ENCODE assay signal across 29 mouse cellular contexts in the genomic region with DNA sequence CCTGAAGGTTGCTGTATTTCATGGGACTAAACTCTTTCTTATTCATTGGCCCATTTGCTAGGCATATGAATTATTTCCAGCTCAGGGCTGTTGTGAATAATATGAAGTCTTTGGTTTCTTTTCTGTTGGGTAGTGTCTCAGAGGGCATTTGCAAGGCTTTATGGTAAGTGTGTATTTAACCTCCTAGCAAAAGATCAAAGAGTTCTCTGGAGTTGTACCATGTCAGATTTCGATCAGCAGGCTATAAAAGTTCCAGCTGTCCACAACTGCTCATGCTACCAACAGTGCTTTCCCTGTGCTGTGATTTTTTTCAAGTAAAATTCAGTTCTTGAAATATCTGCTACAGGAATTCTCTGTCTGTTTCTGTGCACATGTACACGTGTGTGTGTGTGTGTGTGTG.
DNase-seq lines count a peak whose midpoint lies in the region; ATAC-seq lines count a peak whose summit lies in the region.
"Had no signal": no experiment of that assay in that cellular context is flagged by ENCODE, and none has a peak within 500 bp of the region (broad histone marks: within the 10 kb centered on the region; RNA-seq: fewer than 3 reads in every experiment).

No protein-coding gene starts in this region.

- H3K9ac ChIP-seq in kidney, embryonic 16.5 days (replicated peaks; ENCODE audit: low read length) = no peak overlapping the region
- H3K9ac ChIP-seq in limb, embryonic 11.5 days (ENCODE audit: low read length) = no peak overlapping the region
- no peak overlapping the region for H3K9ac ChIP-seq in limb, embryonic 13.5 days
- H3K9ac ChIP-seq: embryonic facial prominence, embryonic 13.5 days; forebrain, embryonic 13.5 days; heart, embryonic 12.5 days; heart, embryonic 15.5 days; hindbrain, embryonic 14.5 days had no signal

- 0 out of 2 replicates have a peak, but pooled peaks cover 14% of the 10 kb centered on the region for H3K4me1 ChIP-seq in kidney, embryonic 16.5 days (ENCODE audit: insufficient read depth, low read length)
- no peaks in the 10 kb centered on the region for H3K4me1 ChIP-seq in limb, embryonic 11.5 days (ENCODE audit: control insufficient read depth, insufficient read depth, low read length)
- no peaks in the 10 kb centered on the region for H3K4me1 ChIP-seq in limb, embryonic 10.5 days
- H3K4me1 ChIP-seq in limb, embryonic 13.5 days = 0 out of 2 replicates have a peak, but pooled peaks cover 6% of the 10 kb centered on the region
- H3K4me1 ChIP-seq: embryonic facial prominence, embryonic 10.5 days; embryonic facial prominence, embryonic 13.5 days; heart, embryonic 12.5 days; heart, embryonic 15.5 days; hindbrain, embryonic 10.5 days had no signal

- no peak overlapping the region for H3K4me3 ChIP-seq in kidney, embryonic 16.5 days (ENCODE audit: low read length)
- no peak overlapping the region for H3K4me3 ChIP-seq in limb, embryonic 11.5 days (ENCODE audit: low read depth, low read length)
- no peak overlapping the region for H3K4me3 ChIP-seq in limb, embryonic 10.5 days
- H3K4me3 ChIP-seq in limb, embryonic 13.5 days = no peak overlapping the region
- H3K4me3 ChIP-seq: embryonic facial prominence, embryonic 10.5 days; embryonic facial prominence, embryonic 13.5 days; erythroblast, embryonic 14.5 days; forebrain, embryonic 13.5 days; heart, embryonic 12.5 days; heart, embryonic 15.5 days; hindbrain, embryonic 10.5 days had no signal

- no peaks in the 10 kb centered on the region for H3K9me3 ChIP-seq in kidney, embryonic 16.5 days (ENCODE audit: low read length)
- H3K9me3 ChIP-seq in limb, embryonic 11.5 days (ENCODE audit: control insufficient read depth, low read length) = no peaks in the 10 kb centered on the region
- no peaks in the 10 kb centered on the region for H3K9me3 ChIP-seq in limb, embryonic 10.5 days (replicated peaks)
- no peaks in the 10 kb centered on the region for H3K9me3 ChIP-seq in limb, embryonic 13.5 days
- H3K9me3 ChIP-seq: embryonic facial prominence, embryonic 10.5 days; embryonic facial prominence, embryonic 13.5 days; forebrain, embryonic 13.5 days; heart, embryonic 12.5 days; heart, embryonic 15.5 days; hindbrain, embryonic 10.5 days had no signal

- 33% methylated on average over 2 of the region's 2 CpGs for WGBS in kidney, embryonic 16.5 days
- 30% methylated on average over 2 of the region's 2 CpGs for WGBS in limb, embryonic 11.5 days
- WGBS in limb, embryonic 10.5 days = 50% methylated on average over 2 of the region's 2 CpGs
- WGBS in limb, embryonic 13.5 days = 24% methylated on average over 2 of the region's 2 CpGs

- ATAC-seq in kidney, embryonic 16.5 days (ENCODE audit: low FRiP score, low TSS enrichment) = peak; percentile 65; the same call in 1 of the 2 replicates
- no peak for ATAC-seq in limb, embryonic 11.5 days (ENCODE audit: insufficient number of reproducible peaks, low FRiP score, low TSS enrichment, low read depth)
- ATAC-seq in limb, embryonic 13.5 days (ENCODE audit: low FRiP score, low read depth) = peak; percentile 40; the same call in 1 of the 2 replicates
- ATAC-seq: activated CD4-positive, CD25-positive, alpha-beta regulatory T cell, adult 4 months; CD4-positive, CD25-positive, alpha-beta regulatory T cell, adult 4 months; forebrain, embryonic 13.5 days; forebrain, embryonic 16.5 days; hindbrain, postnatal 0 days had no signal

- DNase-seq in kidney, postnatal 25 days = no peak
- peak; percentile 21 for DNase-seq in limb, embryonic 11.5 days (ENCODE audit: low spot score)
- no peak for DNase-seq in limb, embryonic 10.5 days (ENCODE audit: low spot score)
- no peak for DNase-seq in frontal cortex, postnatal 25 days (ENCODE audit: low spot score in 2 of 2)
- DNase-seq: adrenal gland, adult 8-10 months; adrenal gland, postnatal 25 days; cerebellum, adult 11-12 months; cerebellum, adult 8-10 months; cerebellum, postnatal 10 days; cerebellum, postnatal 36 days; embryo, embryonic 11 days; gastrocnemius, postnatal 25 days; heart, adult 18-20 months; heart, postnatal 10 days; heart, postnatal 36 days had no signal

- no peak overlapping the region for H3K4me2 ChIP-seq in kidney, embryonic 16.5 days (replicated peaks; ENCODE audit: low read depth, low read length)
- H3K4me2 ChIP-seq in limb, embryonic 11.5 days (ENCODE audit: low read depth, severe bottlenecking) = no peak overlapping the region
- no peak overlapping the region for H3K4me2 ChIP-seq in limb, embryonic 13.5 days (replicated peaks)
- H3K4me2 ChIP-seq: embryonic facial prominence, embryonic 13.5 days; forebrain, embryonic 13.5 days; heart, embryonic 12.5 days; heart, embryonic 15.5 days; hindbrain, embryonic 14.5 days had no signal

- H3K27ac ChIP-seq in kidney, embryonic 16.5 days (ENCODE audit: low read length) = no peak overlapping the region
- no peak overlapping the region for H3K27ac ChIP-seq in limb, embryonic 11.5 days (replicated peaks; ENCODE audit: low read depth, low read length)
- no peak overlapping the region for H3K27ac ChIP-seq in limb, embryonic 10.5 days
- H3K27ac ChIP-seq in limb, embryonic 13.5 days = no peak overlapping the region
- H3K27ac ChIP-seq: embryonic facial prominence, embryonic 10.5 days; embryonic facial prominence, embryonic 13.5 days; forebrain, embryonic 13.5 days; heart, embryonic 15.5 days; hindbrain, embryonic 10.5 days; hindbrain, embryonic 14.5 days; hindbrain, postnatal 0 days had no signal

- no peaks in the 10 kb centered on the region for H3K36me3 ChIP-seq in kidney, embryonic 16.5 days (ENCODE audit: insufficient read depth, low read length)
- no peaks in the 10 kb centered on the region for H3K36me3 ChIP-seq in limb, embryonic 11.5 days (ENCODE audit: control insufficient read depth, insufficient read depth, low read length)
- H3K36me3 ChIP-seq in limb, embryonic 10.5 days = no peaks in the 10 kb centered on the region
- H3K36me3 ChIP-seq in limb, embryonic 13.5 days = no peaks in the 10 kb centered on the region
- H3K36me3 ChIP-seq: embryonic facial prominence, embryonic 10.5 days; embryonic facial prominence, embryonic 13.5 days; heart, embryonic 12.5 days; heart, embryonic 15.5 days; hindbrain, embryonic 10.5 days had no signal

- no peaks in the 10 kb centered on the region for H3K27me3 ChIP-seq in kidney, embryonic 16.5 days (ENCODE audit: insufficient read depth, low read length)
- no peaks in the 10 kb centered on the region for H3K27me3 ChIP-seq in limb, embryonic 11.5 days (ENCODE audit: control insufficient read depth, insufficient read depth, low read length)
- no peaks in the 10 kb centered on the region for H3K27me3 ChIP-seq in limb, embryonic 10.5 days (ENCODE audit: low read depth, poor library complexity, severe bottlenecking)
- H3K27me3 ChIP-seq in limb, embryonic 13.5 days = no peaks in the 10 kb centered on the region
- H3K27me3 ChIP-seq: embryonic facial prominence, embryonic 13.5 days; forebrain, embryonic 13.5 days; heart, embryonic 12.5 days; heart, embryonic 15.5 days had no signal
